Mouse (Mus musculus): ENCODE measurements at regions not wholly inside any gene's neighbourhood (a gene's known extent, or its start where the extent isn't known, plus 50 kb on each side); places are given as distances from the start of the nearest gene placed in this dataset.

DNA sequence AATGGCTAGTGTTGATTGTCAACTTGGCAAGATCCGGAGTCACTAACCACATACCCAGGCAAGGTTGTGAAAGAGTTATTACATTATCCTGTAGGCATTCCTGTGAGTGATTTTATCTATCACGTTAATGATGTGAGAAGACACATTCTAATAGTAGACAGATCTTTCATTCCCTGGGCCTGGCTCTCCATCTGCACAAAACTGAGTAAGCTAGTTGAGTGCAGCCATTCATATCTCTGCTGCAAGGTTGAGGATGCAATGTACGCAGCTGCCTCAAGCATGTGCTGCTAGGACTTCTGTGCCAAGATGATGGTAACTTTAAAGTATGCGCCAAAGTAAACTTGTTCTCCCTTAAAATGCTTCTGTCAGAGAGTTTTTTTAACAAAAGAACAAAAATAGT, 309.5 kb upstream of the Fam174a start:
- no peak for TF ChIP-seq CTCF (IDR thresholded peaks at IDR 0.05 in 2 of 3, conservative IDR thresholded peaks at IDR 0.05 in 1 of 3; ENCODE audit: control insufficient read depth in 1 of 3, insufficient read depth in 1 of 3, low read depth in 2 of 3, low read length in 3 of 3, poor library complexity in 1 of 3, severe bottlenecking in 1 of 3)
- TF ChIP-seq POLR2A (IDR thresholded peaks at IDR 0.05; ENCODE audit: control insufficient read depth in 1 of 2, insufficient read depth in 1 of 2, low read depth in 1 of 2, low read length in 2 of 2, poor library complexity in 1 of 2) = no peak
- no peak for TF ChIP-seq EP300 (IDR thresholded peaks at IDR 0.05; ENCODE audit: low read depth in 1 of 2, low read length in 2 of 2)
- no peak for TF ChIP-seq TCF12 (IDR thresholded peaks at IDR 0.05; ENCODE audit: low read depth, low read length)
- TF ChIP-seq ETS1 (IDR thresholded peaks at IDR 0.05; ENCODE audit: low read depth, low read length) = no peak
- TF ChIP-seq NRF1 (IDR thresholded peaks at IDR 0.05; ENCODE audit: insufficient read depth, low read depth, low read length, poor library complexity, severe bottlenecking) = no peak
- TF ChIP-seq UBTF (IDR thresholded peaks at IDR 0.05; ENCODE audit: borderline replicate concordance, insufficient read depth, low read depth, low read length) = no peak
- no peak for TF ChIP-seq ZMIZ1 (IDR thresholded peaks at IDR 0.05; ENCODE audit: low read depth, low read length)
- no peak for TF ChIP-seq RCOR1 (IDR thresholded peaks at IDR 0.05; ENCODE audit: low read depth, low read length)
- TF ChIP-seq E2F4 (IDR thresholded peaks at IDR 0.05; ENCODE audit: borderline replicate concordance, low read depth, low read length) = no peak
- no peak for TF ChIP-seq TAL1 (IDR thresholded peaks at IDR 0.05; ENCODE audit: low read length)
- TF ChIP-seq ZC3H11A (IDR thresholded peaks at IDR 0.05; ENCODE audit: low read depth, low read length) = no peak
- TF ChIP-seq HCFC1 (IDR thresholded peaks at IDR 0.05; ENCODE audit: low read depth, low read length) = no peak

All from MEL (cell line).